Mouse (Mus musculus) regulatory T cell (primary cell): Measurements from ENCODE around the gene Dyrk2.

Source experiments
- in situ Hi-C: fragments of 300-600 bp; cut with MboI, MseI; formaldehyde crosslinking; loops from one replicate; pipeline ENCODE4 v1.15.1; 2025; ENCODE audit warnings: high pct_unique_total_duplicates

The Dyrk2 gene

GRCm38 (mm10) chr10:118846991-118847545, 22.9 kb downstream of the Dyrk2 start:
- in situ Hi-C loops, result no loop called here

- in situ Hi-C loops, result no loop called here
Measured at GRCm38 (mm10) chr10:118840598-118840997, 29.4 kb downstream of the Dyrk2 start.

- in situ Hi-C loops, result no loop called here
Measured at GRCm38 (mm10) chr10:118839343-118840141, 30.5 kb downstream of the Dyrk2 start.

- in situ Hi-C loops, result no loop called here
Measured at GRCm38 (mm10) chr10:118837636-118838035, 32.4 kb downstream of the Dyrk2 start.

- in situ Hi-C loops, result no loop called here
Measured at GRCm38 (mm10) chr10:118831190-118831589, 38.8 kb downstream of the Dyrk2 start.

- in situ Hi-C loops, result no loop called here
Measured at GRCm38 (mm10) chr10:118829641-118830040, 40.4 kb downstream of the Dyrk2 start.

- in situ Hi-C loops, result no loop called here
Measured at GRCm38 (mm10) chr10:118827116-118827515, 42.9 kb downstream of the Dyrk2 start.

- in situ Hi-C loops, result no loop called here
Measured at GRCm38 (mm10) chr10:118824830-118825229, 45.2 kb downstream of the Dyrk2 start.

GRCm38 (mm10) chr10:118820901-118821300, 49.1 kb downstream of the Dyrk2 start:
- in situ Hi-C loops, result no loop called here

GRCm38 (mm10) chr10:118819846-118820245, 50.2 kb downstream of the Dyrk2 start:
- in situ Hi-C loops, result no loop called here

GRCm38 (mm10) chr10:118817089-118817488, 52.9 kb downstream of the Dyrk2 start:
- in situ Hi-C loops, result no loop called here

GRCm38 (mm10) chr10:118811945-118812344, 58.1 kb downstream of the Dyrk2 start:
- in situ Hi-C loops, result no loop called here

GRCm38 (mm10) chr10:118810908-118811711, 58.9 kb downstream of the Dyrk2 start:
- in situ Hi-C loops, result no loop called here
